Mouse (Mus musculus): ENCODE measurements at regions not wholly inside any gene's neighbourhood (a gene's known extent, or its start where the extent isn't known, plus 50 kb on each side); places are given as distances from the start of the nearest gene placed in this dataset.

GRCm38 (mm10) chr12:71376966-71377365 is 67.3 kb downstream of the Dact1 start:
- TF ChIP-seq CTCF (IDR thresholded peaks at IDR 0.05; ENCODE audit: low read depth, low read length), result no peak
- TF ChIP-seq POLR2AphosphoS5 (IDR thresholded peaks at IDR 0.05; ENCODE audit: insufficient replicate concordance, low read depth, low read length), result no peak
- no peak for TF ChIP-seq TAL1 (conservative IDR thresholded peaks at IDR 0.05; ENCODE audit: low read depth, low read length)
- no peak for TF ChIP-seq GATA1 (IDR thresholded peaks at IDR 0.05; ENCODE audit: borderline replicate concordance, low read length)
